Mouse (Mus musculus): ENCODE results near the gene Bmp5. TPM values are rescaled to one million over a fixed set of nuclear protein-coding genes. Genes with fewer than 3 reads are reported as not detected.

Bmp5 gene
- polyA plus RNA-seq, 1 experiment from 2014 or later: 1.3 TPM

DNA sequence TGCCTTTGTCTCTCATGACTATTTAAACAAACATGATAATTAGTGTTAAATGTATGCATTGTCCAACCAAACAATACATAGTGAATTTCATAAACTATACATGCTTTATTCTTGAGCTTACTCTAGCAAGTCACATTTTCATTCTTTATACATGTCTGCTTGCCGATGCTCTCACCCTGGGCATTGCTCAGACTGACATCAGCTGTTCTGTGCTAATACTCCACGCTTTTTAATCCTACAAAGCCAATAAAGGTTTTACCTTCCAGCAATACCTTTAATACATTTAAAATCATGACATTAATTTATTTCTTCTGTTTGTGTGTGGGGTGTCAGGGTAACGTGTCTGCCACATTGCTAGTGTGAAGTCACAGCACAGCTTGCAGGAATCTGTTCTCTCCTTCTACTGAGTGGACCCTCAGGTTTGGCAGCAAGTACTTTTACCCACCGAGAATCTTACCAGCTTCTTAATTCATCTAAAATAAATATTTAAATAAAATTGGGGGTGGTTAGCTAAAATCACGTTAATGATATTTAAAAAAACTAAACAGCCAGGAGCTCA is 75.6 kb downstream of the Bmp5 start:
- Histone ChIP-seq H3K4me2 (no peak overlapping the region), H3K27ac (no peak overlapping the region), H3K4me3 (no peak overlapping the region), H3K9me3 (replicated peaks) (no peaks in the 10 kb centered on the region), H3K36me3 (ENCODE audit: poor library complexity, severe bottlenecking) (no peaks in the 10 kb centered on the region), H3K27me3 (no peaks in the 10 kb centered on the region), H3K4me1 (no peaks in the 10 kb centered on the region), H3K9ac (no peak overlapping the region)
- ATAC-seq: peak; percentile 85; the same call in 1 of the 2 replicates
- WGBS: 60% methylated on average over 5 of the region's 5 CpGs

DNA sequence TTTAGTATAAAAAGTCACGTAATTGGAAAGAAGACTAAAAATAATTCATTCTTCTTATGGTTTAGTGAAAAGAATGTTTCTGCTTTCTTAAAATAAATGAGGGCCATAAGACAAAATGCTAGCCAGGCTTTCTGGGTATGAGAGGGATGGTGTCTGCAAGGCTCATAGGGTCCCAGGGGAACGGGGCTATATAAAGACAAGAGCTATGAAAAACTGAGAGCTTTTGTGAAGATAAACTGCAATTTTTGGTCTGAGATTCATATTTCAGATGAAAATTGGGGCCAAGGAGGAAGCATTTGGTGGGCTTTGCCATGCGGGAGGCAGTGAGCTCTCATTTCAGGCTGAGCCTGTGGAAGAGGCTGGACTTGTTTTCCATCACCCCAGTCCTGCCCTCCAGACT is 83.0 kb downstream of the Bmp5 start:
- Histone ChIP-seq H3K4me2 (no peak overlapping the region), H3K27ac (no peak overlapping the region), H3K4me1 (no peaks in the 10 kb centered on the region), H3K27me3 (no peaks in the 10 kb centered on the region), H3K4me3 (no peak overlapping the region), H3K36me3 (ENCODE audit: poor library complexity, severe bottlenecking) (no peaks in the 10 kb centered on the region), H3K9ac (no peak overlapping the region), H3K9me3 (replicated peaks) (no peaks in the 10 kb centered on the region)
- 95% methylated on average over 3 of the region's 3 CpGs for WGBS
- no peak for ATAC-seq

DNA sequence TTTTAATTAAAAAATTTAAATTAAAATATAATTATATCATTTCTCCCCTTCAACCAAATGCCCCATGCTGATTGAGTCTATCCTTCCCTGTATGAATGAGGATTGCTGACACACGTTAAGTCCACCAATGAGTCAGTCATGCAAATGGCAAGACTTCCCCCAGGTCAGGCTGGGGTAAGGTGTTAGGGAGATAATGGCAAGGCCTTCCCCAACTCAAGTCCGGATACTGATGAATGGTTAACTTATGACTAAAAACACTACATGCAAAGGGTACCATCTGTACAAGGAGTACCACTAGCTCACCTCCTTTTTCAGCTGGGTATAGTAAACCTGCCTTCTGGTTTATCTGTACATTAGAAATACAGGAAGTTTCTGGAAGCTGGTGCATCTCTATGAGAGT is 83.8 kb downstream of the Bmp5 start:
- ATAC-seq: no peak
- H3K27ac ChIP-seq: no peak overlapping the region
- H3K4me1 ChIP-seq: no peaks in the 10 kb centered on the region
- WGBS: 79% methylated on average over 2 of the region's 2 CpGs
- H3K4me3 ChIP-seq: no peak overlapping the region
- no peaks in the 10 kb centered on the region for H3K27me3 ChIP-seq
- no peaks in the 10 kb centered on the region for H3K9me3 ChIP-seq (replicated peaks)
- H3K36me3 ChIP-seq (ENCODE audit: poor library complexity, severe bottlenecking): no peaks in the 10 kb centered on the region
- no peak overlapping the region for H3K4me2 ChIP-seq
- no peak overlapping the region for H3K9ac ChIP-seq

DNA sequence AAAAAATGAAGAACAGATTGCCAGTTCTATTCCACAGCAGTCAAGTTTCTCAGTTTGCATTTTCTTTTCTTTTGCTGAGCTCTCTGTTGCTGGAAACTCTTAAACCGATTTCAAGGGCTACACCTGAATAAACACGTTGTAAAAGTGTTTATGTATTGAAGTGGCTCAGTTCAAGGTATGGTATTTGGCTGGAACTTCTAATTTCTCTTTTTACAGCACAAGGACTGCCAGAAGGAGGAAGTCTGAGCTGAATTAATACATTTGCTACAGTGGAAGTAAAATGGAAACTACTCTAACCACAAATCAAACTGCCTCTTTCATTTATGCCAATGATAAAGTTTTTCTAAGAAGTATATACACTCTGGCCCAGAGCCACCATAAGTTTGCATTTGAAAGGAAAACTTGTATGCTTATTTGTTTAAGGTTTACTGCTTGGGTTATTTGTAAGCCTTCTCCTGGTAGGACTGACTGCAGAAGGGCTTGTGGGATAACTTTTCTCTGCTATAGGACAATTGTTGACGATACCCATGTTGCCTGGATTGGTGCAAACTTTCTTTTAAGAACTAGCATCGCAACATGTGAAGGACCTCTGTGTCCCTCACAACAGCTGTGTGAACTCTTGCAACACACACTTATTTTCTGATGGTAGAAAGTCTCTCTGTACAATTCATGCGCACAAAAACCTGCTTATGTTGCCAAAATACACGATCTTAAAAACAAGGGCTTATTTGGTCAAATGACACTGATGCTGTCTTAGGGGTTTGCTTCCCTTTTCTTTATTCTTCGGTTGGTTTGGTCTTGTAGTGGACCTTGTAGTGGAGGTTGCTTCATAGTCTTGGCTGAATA is 95.4 kb downstream of the Bmp5 start:
- Histone ChIP-seq H3K4me2 (no peak overlapping the region), H3K9ac (no peak overlapping the region), H3K27ac (no peak overlapping the region), H3K4me3 (no peak overlapping the region), H3K9me3 (replicated peaks) (no peaks in the 10 kb centered on the region), H3K4me1 (no peaks in the 10 kb centered on the region), H3K27me3 (no peaks in the 10 kb centered on the region), H3K36me3 (ENCODE audit: poor library complexity, severe bottlenecking) (no peaks in the 10 kb centered on the region)
- no peak for ATAC-seq
- WGBS: 80% methylated on average over 7 of the region's 7 CpGs

DNA sequence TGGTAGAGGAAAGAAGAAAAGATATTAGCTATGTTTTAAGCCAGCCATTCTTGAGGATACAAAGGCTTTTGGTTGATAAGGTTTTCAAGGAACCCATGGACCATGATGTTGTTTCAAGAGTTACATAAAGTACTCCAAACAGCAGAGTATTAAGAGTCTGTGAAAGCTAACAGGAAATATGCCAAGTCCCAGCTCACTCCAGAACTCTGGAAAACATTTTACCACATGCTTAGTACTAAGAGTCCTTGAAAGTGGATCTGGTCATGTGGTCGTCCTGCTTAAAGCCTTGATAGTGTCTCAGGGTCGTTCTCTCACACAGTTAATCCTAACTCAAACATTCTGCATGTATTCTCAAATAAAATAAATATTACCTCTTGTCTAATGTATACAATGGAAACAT is 101.2 kb downstream of the Bmp5 start:
- Histone ChIP-seq H3K9ac (no peak overlapping the region), H3K9me3 (replicated peaks) (no peaks in the 10 kb centered on the region), H3K4me3 (no peak overlapping the region), H3K4me2 (no peak overlapping the region), H3K27me3 (no peaks in the 10 kb centered on the region), H3K4me1 (no peaks in the 10 kb centered on the region), H3K27ac (no peak overlapping the region), H3K36me3 (ENCODE audit: poor library complexity, severe bottlenecking) (no peaks in the 10 kb centered on the region)
- whole genome bisulfite sequencing: 66% methylated on average over 2 of the region's 2 CpGs
- ATAC-seq: no peak

DNA sequence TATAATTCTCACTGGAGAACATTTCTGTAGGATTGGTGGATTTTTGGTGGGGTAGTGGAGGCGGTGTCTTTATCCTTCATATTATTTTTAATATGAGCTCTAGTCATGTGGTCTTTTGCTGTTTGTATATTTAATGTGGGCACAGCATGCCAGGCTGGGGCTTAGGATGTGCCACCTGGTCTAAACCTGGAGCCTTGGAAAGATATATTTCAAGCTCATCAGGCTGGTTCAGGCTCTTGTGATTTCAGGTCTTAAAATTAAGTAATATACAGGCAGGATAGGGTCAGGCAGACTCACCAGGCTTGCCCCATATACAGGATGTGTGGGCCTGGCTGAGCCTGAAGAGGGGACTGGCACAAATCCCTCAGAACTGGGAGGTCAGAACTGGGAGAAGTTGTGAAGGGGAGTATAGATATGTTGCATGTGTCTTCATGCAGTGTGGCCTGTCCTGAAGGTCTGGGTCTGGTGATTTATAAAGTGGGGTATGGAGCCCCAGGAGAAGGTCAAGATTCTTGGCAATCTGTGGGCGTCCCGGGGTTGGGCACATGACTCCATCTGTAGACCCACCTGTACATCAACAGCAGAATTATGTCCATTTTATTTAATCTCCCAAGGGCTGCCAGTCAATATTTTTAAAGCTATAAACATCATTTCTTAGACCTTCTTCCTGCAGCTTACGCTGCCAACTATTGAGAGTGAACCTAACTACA is 108.5 kb downstream of the Bmp5 start:
- WGBS: 94% methylated on average over 4 of the region's 4 CpGs
- no peak overlapping the region for H3K27ac ChIP-seq
- no peak overlapping the region for H3K4me3 ChIP-seq
- no peak overlapping the region for H3K9ac ChIP-seq
- ATAC-seq: no peak
- no peaks in the 10 kb centered on the region for H3K4me1 ChIP-seq
- H3K36me3 ChIP-seq (ENCODE audit: poor library complexity, severe bottlenecking): no peaks in the 10 kb centered on the region
- no peaks in the 10 kb centered on the region for H3K9me3 ChIP-seq (replicated peaks)
- H3K4me2 ChIP-seq: no peak overlapping the region
- no peaks in the 10 kb centered on the region for H3K27me3 ChIP-seq

DNA sequence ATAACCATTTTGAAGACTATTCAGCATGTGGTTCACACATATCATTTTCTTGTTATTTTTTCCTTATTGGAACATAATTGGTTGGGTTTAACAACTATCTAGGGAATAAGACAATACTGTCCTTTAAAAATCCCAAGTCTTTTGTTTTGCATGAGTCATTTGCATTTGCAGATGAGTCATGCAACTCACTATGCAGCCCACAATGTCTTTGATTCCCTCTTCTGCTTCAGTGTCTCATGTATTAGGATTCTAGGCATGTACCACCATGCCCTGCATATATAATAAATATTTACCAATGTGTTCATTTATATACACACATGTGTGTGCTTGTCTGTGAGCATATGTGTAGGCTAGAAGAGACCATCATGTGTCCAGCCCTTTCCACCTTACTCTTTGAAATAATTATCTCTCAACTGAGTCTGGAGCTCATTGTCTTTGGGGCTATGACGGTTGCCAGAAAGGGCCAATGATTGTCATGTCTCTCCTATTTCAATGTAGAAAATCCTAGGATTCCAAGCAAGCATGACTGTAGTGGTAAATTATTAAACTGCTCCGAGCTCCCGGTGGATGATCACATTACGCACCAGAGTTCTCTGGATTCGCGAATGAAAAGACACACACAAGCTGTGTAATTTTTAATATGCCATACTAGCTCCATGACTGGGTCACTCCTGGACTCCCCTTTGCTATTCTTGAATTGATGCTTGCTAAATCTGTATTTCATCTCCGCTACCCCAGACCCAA is 111.8 kb downstream of the Bmp5 start:
- ATAC-seq: no peak
- Histone ChIP-seq H3K9ac (no peak overlapping the region), H3K9me3 (replicated peaks) (no peaks in the 10 kb centered on the region), H3K27ac (no peak overlapping the region), H3K4me3 (no peak overlapping the region), H3K27me3 (no peaks in the 10 kb centered on the region), H3K4me2 (no peak overlapping the region), H3K4me1 (no peaks in the 10 kb centered on the region), H3K36me3 (ENCODE audit: poor library complexity, severe bottlenecking) (no peaks in the 10 kb centered on the region)
- 93% methylated on average over 7 of the region's 7 CpGs for WGBS

DNA sequence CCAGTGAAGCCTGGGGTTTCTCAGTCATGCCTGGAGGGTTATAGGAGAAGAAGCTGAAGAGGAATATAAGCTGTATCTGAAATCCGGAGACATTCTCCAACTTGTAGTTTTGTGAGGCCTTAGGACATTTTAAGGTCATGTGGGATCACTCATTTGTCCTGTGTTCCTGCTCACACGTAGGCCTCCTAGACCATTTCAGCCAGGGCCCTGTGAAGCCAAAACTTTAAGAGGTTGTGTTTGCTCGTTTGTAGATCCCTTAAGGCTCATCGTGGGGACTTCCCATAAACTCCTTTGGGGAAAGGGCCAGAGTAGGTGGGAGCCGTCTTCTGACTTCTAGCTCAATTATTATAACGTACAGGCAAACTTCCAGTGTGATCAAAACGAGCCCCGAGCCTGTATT is 121.8 kb downstream of the Bmp5 start:
- no peaks in the 10 kb centered on the region for H3K9me3 ChIP-seq (replicated peaks)
- no peak overlapping the region for H3K9ac ChIP-seq
- no peak overlapping the region for H3K27ac ChIP-seq
- no peaks in the 10 kb centered on the region for H3K36me3 ChIP-seq (ENCODE audit: poor library complexity, severe bottlenecking)
- no peak overlapping the region for H3K4me3 ChIP-seq
- no peaks in the 10 kb centered on the region for H3K4me1 ChIP-seq
- WGBS: 79% methylated on average over 8 of the region's 8 CpGs
- H3K4me2 ChIP-seq: no peak overlapping the region
- H3K27me3 ChIP-seq: no peaks in the 10 kb centered on the region
- no peak for ATAC-seq

DNA sequence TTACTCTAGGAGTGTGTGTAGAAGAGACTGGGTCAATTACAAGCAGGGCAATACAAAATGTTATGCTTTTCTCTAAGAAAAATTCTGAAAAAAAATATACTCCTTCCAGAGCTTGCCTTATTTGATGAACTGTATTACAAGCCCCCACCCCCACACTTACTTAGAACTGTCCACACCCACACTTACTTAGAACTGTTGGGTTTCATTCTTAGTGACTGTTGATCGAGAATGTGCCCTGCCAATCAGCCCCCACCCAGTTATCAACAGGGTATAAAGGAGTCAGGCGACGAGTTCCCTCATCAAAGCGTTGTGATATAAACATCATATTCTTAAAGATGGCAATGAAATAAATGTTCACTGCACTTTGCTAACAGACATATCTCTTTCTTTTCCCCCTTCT is 122.9 kb downstream of the Bmp5 start:
- Histone ChIP-seq H3K4me3 (no peak overlapping the region), H3K4me1 (no peaks in the 10 kb centered on the region), H3K36me3 (ENCODE audit: poor library complexity, severe bottlenecking) (no peaks in the 10 kb centered on the region), H3K9ac (no peak overlapping the region), H3K27ac (no peak overlapping the region), H3K27me3 (no peaks in the 10 kb centered on the region), H3K4me2 (no peak overlapping the region), H3K9me3 (replicated peaks) (no peaks in the 10 kb centered on the region)
- WGBS: 91% methylated on average over 4 of the region's 4 CpGs
- no peak for ATAC-seq

DNA sequence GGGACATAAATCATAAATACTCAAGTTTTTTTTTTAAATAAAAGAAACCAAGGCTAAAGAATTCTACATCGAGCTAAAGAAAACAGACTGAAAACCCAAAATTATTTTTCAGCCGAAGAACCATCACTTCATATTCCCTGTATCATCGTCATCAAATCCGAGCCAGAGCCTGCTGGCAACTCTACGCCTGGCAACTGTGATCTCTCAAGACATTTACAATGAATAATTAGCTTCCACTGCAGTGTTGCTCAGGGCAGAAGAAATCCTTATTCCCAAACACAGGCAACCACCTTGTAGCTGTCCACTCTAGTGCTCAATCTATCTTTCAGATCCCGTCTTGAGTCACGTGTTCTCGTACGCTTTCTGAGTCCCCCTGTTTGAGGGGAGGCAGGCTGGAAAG is 126.1 kb downstream of the Bmp5 start:
- Histone ChIP-seq H3K27ac (no peak overlapping the region), H3K4me2 (no peak overlapping the region), H3K4me1 (no peaks in the 10 kb centered on the region), H3K9me3 (replicated peaks) (no peaks in the 10 kb centered on the region), H3K36me3 (ENCODE audit: poor library complexity, severe bottlenecking) (no peaks in the 10 kb centered on the region), H3K4me3 (no peak overlapping the region), H3K9ac (no peak overlapping the region), H3K27me3 (no peaks in the 10 kb centered on the region)
- WGBS: 81% methylated on average over 9 of the region's 9 CpGs
- no peak for ATAC-seq

DNA sequence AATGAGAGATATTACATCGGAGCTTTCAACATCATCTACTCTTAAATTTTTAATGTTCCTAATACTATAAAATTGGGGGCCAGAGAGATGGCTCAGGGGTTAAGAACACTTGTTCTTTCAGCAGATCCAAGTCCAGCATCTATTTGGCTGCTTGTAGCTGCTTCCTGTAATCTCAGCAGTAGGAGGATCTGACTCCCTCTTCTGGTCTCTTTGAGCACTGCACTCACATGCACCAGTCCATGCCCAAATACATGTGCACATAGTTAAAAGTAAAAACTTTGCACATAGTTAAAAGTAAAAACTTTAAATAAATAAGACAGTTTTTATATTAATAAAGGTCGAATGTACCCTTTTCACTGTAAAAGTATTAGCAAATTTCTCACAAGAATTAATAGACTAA is 130.3 kb downstream of the Bmp5 start:
- no peak for ATAC-seq
- H3K9ac ChIP-seq: no peak overlapping the region
- H3K9me3 ChIP-seq (replicated peaks): no peaks in the 10 kb centered on the region
- H3K36me3 ChIP-seq (ENCODE audit: poor library complexity, severe bottlenecking): no peaks in the 10 kb centered on the region
- no peak overlapping the region for H3K4me3 ChIP-seq
- WGBS: 61% methylated on average over 2 of the region's 2 CpGs
- H3K27me3 ChIP-seq: no peaks in the 10 kb centered on the region
- no peak overlapping the region for H3K4me2 ChIP-seq
- no peak overlapping the region for H3K27ac ChIP-seq
- H3K4me1 ChIP-seq: no peaks in the 10 kb centered on the region

Data from forebrain, embryonic 13.5 days (tissue).